Mouse (Mus musculus) hindbrain, embryonic 14.5 days (tissue): ENCODE data around the gene Hmox1. TPM values are rescaled to one million over a fixed set of nuclear protein-coding genes. Genes with fewer than 3 reads are reported as not detected.

Experiments
- ATAC-seq: fragments of 200-750 bp; cut with Nextera tagmentation; 2 replicates; pipeline ENCODE4 v1.8.0; 2017; ENCODE audit warnings: moderate number of reproducible peaks, mild to moderate bottlenecking, moderate TSS enrichment, moderate library complexity; ENCODE audit not compliant: low FRiP score
- DNase-seq: peaks from one replicate; pipeline ENCODE4 v3.0.0-alpha.2; 2015; ENCODE audit warnings: low spot score
- H3K27ac ChIP-seq: fragments of 300-500 bp; sonication (generic); 2 replicates; pipeline ENCODE4 v1.5.1; 2014; ENCODE audit warnings: mild to moderate bottlenecking, moderate library complexity
- H3K27me3 ChIP-seq: fragments of 300-500 bp; sonication (generic); 2 replicates; pipeline ENCODE4 v1.6.1; 2014; ENCODE audit warnings: mild to moderate bottlenecking, low read length, mixed read lengths; ENCODE audit not compliant: control insufficient read depth, insufficient read depth
- H3K36me3 ChIP-seq: fragments of 300-500 bp; sonication (generic); replicated peaks from 2 replicates; pipeline ENCODE4 v1.6.1; 2014; ENCODE audit not compliant: control insufficient read depth, insufficient read depth
- H3K4me1 ChIP-seq: fragments of 300-500 bp; sonication (generic); replicated peaks from 2 replicates; pipeline ENCODE4 v1.6.1; 2014; ENCODE audit warnings: antibody characterized with exemption, low read length, mixed read lengths; ENCODE audit not compliant: control insufficient read depth, insufficient read depth
- H3K4me2 ChIP-seq: fragments of 300-500 bp; sonication (generic); replicated peaks from 2 replicates; pipeline ENCODE4 v1.6.1; 2014; ENCODE audit warnings: mild to moderate bottlenecking, moderate library complexity
- H3K4me3 ChIP-seq: fragments of 300-500 bp; sonication (generic); replicated peaks from 2 replicates; pipeline ENCODE4 v1.5.1; 2014; ENCODE audit warnings: mild to moderate bottlenecking, low read length
- H3K9ac ChIP-seq: fragments of 300-500 bp; sonication (generic); 2 replicates; pipeline ENCODE4 v1.6.1; 2014
- H3K9me3 ChIP-seq: fragments of 300-500 bp; sonication (generic); 2 replicates; pipeline ENCODE4 v1.6.1; 2016; ENCODE audit warnings: low read length; ENCODE audit not compliant: control insufficient read depth
- WGBS: fragments of 180-500 bp; shearing (Covaris S2); extraction: QIAGEN DNeasy Blood & Tissue Kit; methylation state at CpG from one replicate; pipeline ENCODE4 v1.1.7; 2014; 5-methylcytosine and 5-hydroxymethylcytosine counted together
- polyA plus RNA-seq: library from polyadenylated mRNA; unstranded; fragments of >200 nt; fragmentation: Nextera tagmentation; extraction: Ambion mirVana; gene quantifications from 2 replicates; pipeline ENCODE4 v1.2.1, GENCODE M21; 2014

Gene Hmox1
- polyA plus RNA-seq, 1 experiment from 2014 or later = 10.5 TPM

- H3K9me3 ChIP-seq = no peaks in the 10 kb centered on the region
- peak; percentile 49; the same call in 1 of the 2 replicates for ATAC-seq
- no peak overlapping the region for H3K9ac ChIP-seq
- WGBS = 50% methylated on average over 1 of the region's 1 CpGs
- no peaks in the 10 kb centered on the region for H3K36me3 ChIP-seq
- no peaks in the 10 kb centered on the region for H3K4me1 ChIP-seq
- H3K4me3 ChIP-seq = no peak overlapping the region
- H3K4me2 ChIP-seq = no peak overlapping the region
- no peak for DNase-seq
- H3K27me3 ChIP-seq = no peaks in the 10 kb centered on the region
- H3K27ac ChIP-seq = no peak overlapping the region
Observed at GRCm38 (mm10) chr8:75135756-75136155, 42.3 kb downstream of the Hmox1 start.

- WGBS = 85% methylated on average over 2 of the region's 2 CpGs
- no peak overlapping the region for H3K4me3 ChIP-seq
- H3K4me1 ChIP-seq = no peaks in the 10 kb centered on the region
- DNase-seq (no peak), ATAC-seq (no peak)
- no peak overlapping the region for H3K9ac ChIP-seq
- no peak overlapping the region for H3K27ac ChIP-seq
- H3K27me3 ChIP-seq = no peaks in the 10 kb centered on the region
- H3K4me2 ChIP-seq = no peak overlapping the region
- no peaks in the 10 kb centered on the region for H3K36me3 ChIP-seq
- H3K9me3 ChIP-seq = no peaks in the 10 kb centered on the region
Observed at GRCm38 (mm10) chr8:75136256-75136655, 42.8 kb downstream of the Hmox1 start.

- Histone ChIP-seq H3K4me1 (no peaks in the 10 kb centered on the region), H3K9ac (no peak overlapping the region), H3K9me3 (no peaks in the 10 kb centered on the region), H3K36me3 (no peaks in the 10 kb centered on the region), H3K4me3 (no peak overlapping the region), H3K27me3 (no peaks in the 10 kb centered on the region), H3K27ac (no peak overlapping the region), H3K4me2 (no peak overlapping the region)
- ATAC-seq (no peak), DNase-seq (no peak)
- 53% methylated on average over 3 of the region's 3 CpGs for WGBS
Observed at GRCm38 (mm10) chr8:75137536-75137935, 44.1 kb downstream of the Hmox1 start.

Other genes starting within 250 kb of the Hmox1 start
- not detected in 2 replicates for gene Isx, start 220.4 kb upstream of the Hmox1 start, polyA plus RNA-seq
- 41.0 and 43.5 TPM in 2 replicates for gene Hmgxb4, start 100.3 kb upstream of the Hmox1 start, polyA plus RNA-seq
- 33.3 and 36.8 TPM in 2 replicates for gene Tom1, start 59.9 kb upstream of the Hmox1 start, polyA plus RNA-seq
- gene Mcm5, start 15.9 kb downstream of the Hmox1 start, polyA plus RNA-seq = 27.0 and 33.3 TPM in 2 replicates
- gene Rasd2, start 120.3 kb downstream of the Hmox1 start, polyA plus RNA-seq = 4.6 TPM in 2 replicates